Mouse (Mus musculus) CD4-positive naive resting alpha-beta T cell, adult 76 days (primary cell): Measurements from ENCODE around the gene Fam240a. TPM values are rescaled to one million over a fixed set of nuclear protein-coding genes. Genes with fewer than 3 reads are reported as not detected.

Source experiments
- total RNA-seq: library from RNA; stranded (reverse); gene quantifications from one replicate; pipeline ENCODE4 v1.2.4, GENCODE M21; 2023

Fam240a gene
- total RNA-seq: 2.2 TPM

GRCm38 (mm10) chr9:110916786-110917185 lies at the start of gene Fam240a:
Gene Fam240a (minus strand): TSS chr9:110916861.

GRCm38 (mm10) chr9:110951397-110951796 lies 34.7 kb upstream of the Fam240a start, which contains the start of gene Lrrc2:
Gene Lrrc2 (plus strand): TSS chr9:110951545.

GRCm38 (mm10) chr9:110945926-110946325 lies 29.3 kb upstream of the Fam240a start, which contains the start of gene Tdgf1:
Gene Tdgf1 (minus strand): TSS chr9:110946158.

GRCm38 (mm10) chr9:110879998-110880561 lies 36.6 kb downstream of the Fam240a start, which contains the start of gene Tmie:
Gene Tmie (minus strand): TSS chr9:110880113.

GRCm38 (mm10) chr9:110879191-110879920 lies 37.3 kb downstream of the Fam240a start, which contains the start of gene Als2cl:
Gene Als2cl (plus strand): TSS chr9:110879870.

Other genes with a start within 250 kb of the Fam240a start
- gene Myl3, start 175.0 kb downstream of the Fam240a start, total RNA-seq: not detected
- gene Pth1r, start 169.7 kb downstream of the Fam240a start, total RNA-seq: not detected
- not detected for gene Prss42, start 118.7 kb downstream of the Fam240a start, total RNA-seq
- gene Prss44, start 102.9 kb downstream of the Fam240a start, total RNA-seq: not detected
- not detected for gene Prss43, start 90.2 kb downstream of the Fam240a start, total RNA-seq
- not detected for gene Prss45, start 82.3 kb downstream of the Fam240a start, total RNA-seq
- not detected for gene Prss46, start 72.4 kb downstream of the Fam240a start, total RNA-seq
- gene Prss50, start 58.9 kb downstream of the Fam240a start, total RNA-seq: not detected
- gene Als2cl, start 37.0 kb downstream of the Fam240a start, total RNA-seq: 375 TPM
- gene Tmie, start 36.7 kb downstream of the Fam240a start, total RNA-seq: 17.3 TPM
- gene Tdgf1, start 29.3 kb upstream of the Fam240a start, total RNA-seq: 2.1 TPM
- not detected for gene Lrrc2, start 34.7 kb upstream of the Fam240a start, total RNA-seq
- gene Rtp3, start 73.7 kb upstream of the Fam240a start, total RNA-seq: not detected
- 2.4 TPM for gene Ltf, start 102.4 kb upstream of the Fam240a start, total RNA-seq
- 5.2 TPM for gene Ccrl2, start 140.7 kb upstream of the Fam240a start, total RNA-seq
- gene Lrrfip2, start 200.7 kb upstream of the Fam240a start, total RNA-seq: 32.1 TPM